Mouse (Mus musculus): Measurements from ENCODE around the gene Vps13d.
A peak's percentile ranks its signal among the peaks of the same experiment; 100 is the strongest.

Gene Vps13d

DNA sequence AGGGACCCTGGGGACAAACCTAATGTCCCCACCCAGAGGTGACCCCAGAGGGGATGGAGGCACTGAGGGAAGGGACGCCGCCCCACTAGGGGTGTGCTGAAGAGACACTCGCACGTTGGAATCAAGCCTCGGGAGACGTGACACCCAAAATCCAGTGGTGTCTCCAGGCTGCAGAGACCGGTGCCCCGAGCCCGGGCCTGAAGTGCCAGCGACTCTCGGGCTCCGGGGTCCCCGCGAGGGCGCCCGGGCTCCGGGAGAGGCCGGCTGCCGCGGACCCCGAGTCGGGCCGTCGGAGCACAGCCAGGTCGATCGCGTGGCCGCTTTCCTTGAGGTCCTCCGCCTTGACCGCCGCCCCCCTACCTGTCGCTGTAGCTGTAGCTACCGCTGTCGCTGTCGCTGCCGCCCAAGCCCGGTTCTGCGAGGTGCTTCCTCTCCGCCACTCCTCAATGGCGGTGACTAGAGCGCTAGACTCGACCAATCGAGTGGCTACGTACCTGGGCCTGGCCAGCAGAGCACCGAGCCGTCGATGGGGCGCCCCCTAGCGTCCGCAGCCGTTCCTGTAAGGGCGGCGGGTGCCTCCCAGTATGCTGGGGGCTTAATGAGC lies at the start of gene Vps13d:
TSS of gene Vps13d (minus strand) at position 447 of the 604 bp plus-strand sequence.
- DNase-seq (ENCODE audit: low spot score in 2 of 2) = peak; percentile 79 to 88

DNA sequence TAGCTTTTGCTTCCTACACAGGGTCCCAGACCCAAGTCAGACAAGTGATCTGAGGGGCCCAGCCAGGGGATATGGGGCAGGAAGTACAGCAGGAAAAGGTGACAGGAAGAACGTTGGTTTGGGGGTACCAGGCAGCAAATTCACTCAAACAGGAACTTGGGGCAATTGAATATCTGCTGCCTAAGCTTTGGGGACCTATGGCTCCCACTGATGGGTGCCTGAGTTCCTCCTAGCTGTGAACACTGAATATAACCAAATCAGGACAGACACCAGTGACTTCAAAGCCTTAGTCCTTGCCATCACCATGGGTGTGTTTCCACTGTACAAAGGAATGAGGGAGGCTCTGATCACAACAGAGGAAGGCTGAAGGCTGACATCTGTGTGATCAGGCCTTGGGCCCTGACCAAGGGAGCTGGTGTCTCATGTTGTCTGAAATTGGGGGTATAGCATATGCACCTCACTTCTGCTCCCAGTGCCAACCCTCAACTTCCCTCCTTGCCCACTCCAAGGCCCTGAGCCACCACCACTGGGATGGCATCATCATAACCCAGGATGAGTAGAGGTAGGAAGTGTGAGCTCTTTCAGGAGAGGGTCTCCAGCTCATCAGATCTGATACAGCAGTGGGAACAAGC lies 48.0 kb upstream of the Vps13d start:
- no peak for DNase-seq (ENCODE audit: low spot score in 2 of 2)

DNA sequence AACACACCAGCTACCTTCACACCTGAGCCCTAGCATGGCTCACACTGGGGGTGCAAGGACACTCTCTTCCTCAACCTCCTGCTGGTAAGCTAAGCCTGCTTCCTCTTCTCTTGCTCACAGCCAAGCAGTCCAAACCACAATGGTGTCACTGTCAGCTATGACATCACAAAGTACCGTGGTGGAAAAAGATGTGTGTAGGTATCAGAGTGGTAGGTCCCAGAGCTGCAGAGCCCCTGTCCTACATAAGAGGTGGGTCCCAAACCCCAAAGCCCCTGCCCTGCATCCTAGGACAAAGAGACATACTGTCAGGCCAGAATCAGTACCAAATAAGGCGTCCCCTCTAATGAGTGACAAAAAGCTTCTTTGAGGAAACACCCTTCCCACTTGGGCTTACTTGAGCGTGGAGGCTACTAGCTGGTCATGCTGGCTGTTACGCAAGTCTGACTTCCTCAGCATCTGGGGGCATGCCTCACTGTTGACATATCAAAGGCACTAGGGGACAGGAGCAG lies 46.0 kb upstream of the Vps13d start:
- peak in 1 of 2 experiments; percentile 31 for DNase-seq (ENCODE audit: low spot score in 2 of 2)

DNA sequence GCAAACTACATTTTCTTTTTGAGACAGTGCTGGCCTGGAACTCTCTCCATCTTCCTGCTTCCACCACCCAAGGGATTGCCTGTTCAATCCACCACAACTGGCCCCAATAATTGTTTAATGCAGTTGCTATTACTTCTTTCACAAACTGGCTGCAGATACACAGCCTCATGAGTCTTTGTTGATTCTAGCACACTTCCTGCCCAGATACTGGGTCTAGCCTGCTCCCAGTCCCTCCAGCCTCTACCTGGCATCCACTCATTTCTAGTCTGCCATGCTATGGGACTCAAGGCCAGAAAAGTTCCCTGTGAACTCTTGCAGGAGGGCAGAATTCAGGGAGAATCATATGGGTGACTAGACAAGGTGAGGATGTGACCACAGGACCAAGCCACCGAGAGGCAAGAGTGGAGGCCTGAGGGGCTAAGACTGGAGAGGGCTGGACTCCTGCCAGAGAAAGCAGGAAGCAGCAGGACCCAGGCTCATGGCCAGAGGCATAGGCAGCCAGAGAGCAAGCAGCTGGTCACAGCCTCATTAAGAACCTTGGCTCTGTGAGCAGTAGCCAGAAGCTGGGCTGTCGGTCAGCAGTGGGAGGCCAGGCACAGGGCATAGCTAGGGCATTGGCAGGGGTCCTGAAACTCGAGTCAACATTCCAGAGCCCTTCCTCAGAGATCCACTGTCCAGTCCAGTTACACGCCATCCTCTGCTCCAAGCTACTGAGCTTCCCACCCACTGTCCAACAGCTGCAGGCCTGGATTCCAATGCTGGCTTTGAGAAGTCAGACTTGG lies 44.4 kb upstream of the Vps13d start:
- peak in 1 of 2 experiments; percentile 65 for DNase-seq (ENCODE audit: low spot score in 2 of 2)

DNA sequence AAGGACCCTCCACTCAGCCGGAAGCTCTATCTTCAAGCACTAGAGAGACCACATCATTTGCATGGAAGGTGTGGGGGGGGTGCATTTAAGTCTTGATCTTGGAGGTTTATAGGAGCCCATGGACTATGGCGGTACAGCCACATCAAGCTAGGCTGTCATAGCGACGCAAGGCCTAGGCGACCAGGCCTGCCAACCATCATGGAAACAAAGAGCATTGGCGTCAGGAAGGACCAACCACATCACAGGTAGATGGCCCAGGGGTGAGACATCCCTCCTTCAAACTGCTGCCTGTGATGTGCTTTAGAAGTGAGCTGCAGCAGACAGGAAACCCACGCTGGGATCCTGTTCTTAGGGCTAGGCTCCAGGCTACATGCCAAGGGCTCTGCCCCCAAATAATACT lies 41.2 kb upstream of the Vps13d start:
- no peak for DNase-seq (ENCODE audit: low spot score in 2 of 2)

DNA sequence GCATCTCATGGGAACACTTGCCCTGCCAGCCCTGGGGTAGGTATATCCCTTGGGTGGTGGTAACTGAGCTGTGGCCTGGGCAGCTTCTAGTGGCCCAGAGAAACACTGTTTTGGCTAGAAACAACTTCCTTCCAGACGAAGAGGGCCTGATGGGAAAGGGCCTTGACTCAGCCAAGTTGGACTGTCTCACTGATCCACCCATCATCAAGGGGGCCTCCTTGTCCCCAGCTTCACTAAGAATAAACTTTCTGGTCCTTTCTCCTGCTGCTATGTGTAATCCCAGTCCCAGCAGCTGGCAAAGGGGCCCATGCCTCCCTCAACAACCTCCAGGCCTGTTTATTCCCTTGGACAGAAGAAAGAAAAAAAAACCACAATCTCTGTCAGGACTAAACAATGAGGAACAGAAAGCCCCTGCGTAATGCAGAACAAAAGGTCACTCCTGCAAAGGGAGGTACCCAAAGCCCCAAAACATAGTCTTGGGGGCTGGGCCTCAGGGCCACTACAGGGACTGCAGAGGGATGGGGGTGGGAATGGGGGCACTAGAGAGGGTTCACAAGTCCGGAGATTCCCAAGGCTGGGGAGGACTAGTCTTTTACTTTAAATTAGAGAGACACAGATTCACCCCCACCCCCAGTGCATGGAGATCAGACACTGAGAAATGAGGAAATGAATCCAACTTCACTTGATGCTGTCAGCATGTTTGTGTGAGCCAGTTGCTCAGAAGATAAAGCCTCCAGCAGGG lies 38.9 kb upstream of the Vps13d start:
- peak in 1 of 2 experiments; percentile 49 for DNase-seq (ENCODE audit: low spot score in 2 of 2)

DNA sequence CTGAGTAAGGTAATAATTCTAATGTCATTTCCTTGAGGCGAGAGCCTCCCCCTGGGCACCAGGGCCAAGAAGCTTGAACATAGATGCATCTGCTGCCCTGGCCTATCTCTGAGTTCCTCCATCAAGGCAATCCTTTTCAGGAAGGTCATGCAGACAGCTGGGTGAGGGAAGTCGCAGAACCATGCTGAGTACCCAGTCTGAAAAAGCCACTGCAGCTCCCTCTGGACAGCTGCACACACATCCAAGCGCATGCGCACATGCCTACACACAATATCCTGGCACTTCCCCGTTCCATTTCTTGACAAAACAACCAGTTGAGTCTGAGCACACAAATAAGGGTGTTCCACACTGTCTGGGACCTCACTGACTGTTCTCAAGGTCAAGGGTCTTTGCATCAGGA lies 36.9 kb upstream of the Vps13d start:
- no peak for DNase-seq (ENCODE audit: low spot score in 2 of 2)

DNA sequence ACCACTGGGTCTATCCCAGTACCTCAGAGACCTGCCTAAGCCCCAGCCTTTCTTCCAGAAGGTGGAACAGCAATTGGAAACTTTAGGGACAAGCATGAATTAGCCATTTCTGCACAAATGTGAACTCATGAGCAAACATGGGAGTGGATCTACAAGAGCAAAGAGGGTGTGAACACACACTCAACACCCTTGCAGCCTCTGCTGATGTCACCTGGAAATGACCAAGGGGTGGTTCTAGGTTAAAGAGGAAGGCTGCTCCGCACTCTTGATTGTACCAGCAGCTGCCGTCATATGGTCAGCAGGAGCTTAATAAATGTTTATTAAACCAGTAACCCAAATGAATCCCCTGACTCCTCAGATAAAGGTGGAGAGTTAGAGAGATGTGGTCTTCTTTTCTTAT lies 35.8 kb upstream of the Vps13d start:
- DNase-seq (ENCODE audit: low spot score in 2 of 2) = no peak

DNA sequence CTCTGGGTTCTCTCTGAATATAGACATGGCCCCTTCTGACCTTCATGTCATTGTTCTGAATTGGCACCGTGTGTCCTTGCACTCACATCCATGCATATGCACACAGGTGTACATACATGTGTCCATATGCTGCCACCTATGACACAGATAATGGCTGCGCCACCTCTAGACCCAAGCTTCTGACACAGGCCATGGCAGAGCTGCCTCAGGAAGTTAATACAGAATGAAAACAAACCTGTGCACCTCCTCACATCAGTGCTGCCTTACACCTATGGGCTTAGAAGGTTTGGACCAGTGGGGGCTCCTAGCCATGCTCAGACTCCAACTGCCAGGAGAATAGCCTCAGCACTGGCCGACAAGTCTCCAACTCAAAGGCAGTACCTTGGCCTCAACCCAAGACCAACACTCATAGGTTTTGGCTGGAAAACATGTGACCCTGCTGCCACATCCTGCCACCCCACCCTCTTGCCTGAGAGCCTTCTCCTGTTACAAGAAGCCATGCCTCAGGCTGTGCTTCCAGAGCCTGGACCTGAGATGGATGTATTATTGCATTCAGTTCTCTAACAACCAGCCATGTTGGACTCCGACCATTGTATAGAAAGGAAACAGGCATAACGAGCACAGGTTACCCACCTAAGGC lies 34.8 kb upstream of the Vps13d start:
- DNase-seq (ENCODE audit: low spot score in 2 of 2) = no peak

DNA sequence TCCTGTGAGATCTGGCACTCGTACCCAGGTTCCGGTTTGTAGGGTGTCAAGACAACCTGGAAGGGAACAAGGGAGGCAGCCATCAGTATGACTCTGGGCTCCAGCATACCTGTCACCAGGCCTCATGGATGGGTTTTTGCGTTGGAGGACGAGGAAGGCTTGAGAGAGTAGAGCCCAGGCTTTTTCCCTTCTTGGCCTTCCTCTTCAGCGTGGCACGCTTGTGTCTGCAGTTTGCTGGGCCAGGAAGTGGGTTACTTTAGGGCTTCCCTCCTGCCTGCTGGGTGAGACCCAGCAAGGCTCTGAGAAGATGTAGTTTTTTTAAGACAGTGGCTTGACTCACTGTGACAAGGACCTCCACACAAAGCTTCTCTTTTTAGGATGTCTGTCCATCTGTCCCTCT lies 34.2 kb upstream of the Vps13d start:
- DNase-seq (ENCODE audit: low spot score in 2 of 2) = no peak

DNA sequence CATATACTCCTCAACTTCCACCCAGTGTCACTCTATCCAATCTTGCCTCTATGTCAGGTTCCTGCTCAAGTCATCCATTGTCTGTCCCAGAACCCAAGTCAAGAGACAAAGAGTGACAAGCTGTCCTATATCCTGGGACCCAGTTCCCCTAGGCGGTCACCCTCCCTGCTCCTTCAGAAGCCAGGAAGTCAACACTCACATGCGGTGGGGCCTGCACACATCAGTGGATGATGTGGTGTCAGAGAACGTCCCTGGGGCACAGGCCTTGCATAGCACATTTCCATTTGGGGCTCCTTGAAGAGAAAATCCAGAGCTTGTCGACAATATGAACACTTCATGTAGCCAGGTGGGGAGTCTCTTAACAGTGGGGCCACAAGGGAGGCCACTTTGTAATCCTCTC lies 29.8 kb upstream of the Vps13d start:
- DNase-seq (ENCODE audit: low spot score in 2 of 2) = no peak

DNA sequence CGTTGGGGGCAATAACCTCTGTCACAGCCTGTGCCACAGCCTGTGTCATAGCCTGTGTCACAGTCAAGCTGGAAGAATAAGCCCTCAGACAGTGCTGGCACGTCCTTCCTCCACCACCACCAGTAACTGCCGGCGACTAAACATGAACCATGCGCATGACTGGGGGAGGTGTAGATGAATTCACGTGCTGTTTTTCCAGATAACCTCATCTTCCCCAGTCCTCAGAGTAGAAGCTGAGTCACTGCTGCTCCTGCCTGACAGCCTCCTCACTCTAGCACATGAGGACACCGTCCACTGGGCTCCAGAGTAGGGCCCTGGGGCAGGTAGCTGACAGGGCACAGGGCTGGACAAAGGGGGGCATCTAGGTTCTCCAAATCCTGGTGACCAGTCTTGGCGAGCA lies 27.3 kb upstream of the Vps13d start:
- DNase-seq (ENCODE audit: low spot score in 2 of 2) = no peak

DNA sequence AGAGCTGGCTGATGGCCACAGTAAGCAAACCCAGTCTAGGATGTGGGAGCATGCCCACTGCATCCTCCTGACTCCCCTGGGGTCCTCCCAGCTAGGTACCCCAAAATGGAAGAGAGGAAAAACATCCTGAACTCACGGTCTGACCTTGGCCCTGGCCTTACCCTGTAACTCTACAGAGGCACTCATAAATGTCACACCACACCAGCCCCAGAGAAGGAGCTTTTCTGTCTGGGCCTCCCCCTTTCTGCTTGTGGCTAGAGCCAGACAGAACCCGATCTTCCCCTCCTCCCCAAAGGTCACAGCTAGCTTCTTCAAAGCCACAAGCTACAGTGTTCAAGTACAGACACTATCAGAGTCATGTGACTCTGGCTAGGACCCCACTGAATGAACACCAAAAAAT lies 26.6 kb upstream of the Vps13d start:
- no peak for DNase-seq (ENCODE audit: low spot score in 2 of 2)

DNA sequence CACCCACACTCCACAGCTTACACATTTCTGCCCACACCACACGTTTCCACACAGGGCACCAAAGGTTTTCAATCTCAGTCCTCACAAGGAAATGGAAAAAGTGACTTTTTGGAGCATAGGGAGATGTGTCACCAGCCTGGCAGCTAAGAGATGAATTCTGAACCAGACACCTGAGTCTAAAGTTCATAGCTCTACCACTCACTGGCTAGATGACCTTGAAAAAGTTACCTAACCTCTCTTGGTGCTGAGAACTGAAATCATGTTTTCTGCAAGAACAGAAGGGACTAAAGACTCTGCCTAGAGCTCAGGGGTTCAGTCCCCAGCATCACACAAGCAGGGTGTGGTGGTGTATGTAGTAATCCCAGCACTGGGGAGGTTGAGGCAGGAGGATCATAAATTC lies 25.2 kb upstream of the Vps13d start:
- no peak for DNase-seq (ENCODE audit: low spot score in 2 of 2)

DNA sequence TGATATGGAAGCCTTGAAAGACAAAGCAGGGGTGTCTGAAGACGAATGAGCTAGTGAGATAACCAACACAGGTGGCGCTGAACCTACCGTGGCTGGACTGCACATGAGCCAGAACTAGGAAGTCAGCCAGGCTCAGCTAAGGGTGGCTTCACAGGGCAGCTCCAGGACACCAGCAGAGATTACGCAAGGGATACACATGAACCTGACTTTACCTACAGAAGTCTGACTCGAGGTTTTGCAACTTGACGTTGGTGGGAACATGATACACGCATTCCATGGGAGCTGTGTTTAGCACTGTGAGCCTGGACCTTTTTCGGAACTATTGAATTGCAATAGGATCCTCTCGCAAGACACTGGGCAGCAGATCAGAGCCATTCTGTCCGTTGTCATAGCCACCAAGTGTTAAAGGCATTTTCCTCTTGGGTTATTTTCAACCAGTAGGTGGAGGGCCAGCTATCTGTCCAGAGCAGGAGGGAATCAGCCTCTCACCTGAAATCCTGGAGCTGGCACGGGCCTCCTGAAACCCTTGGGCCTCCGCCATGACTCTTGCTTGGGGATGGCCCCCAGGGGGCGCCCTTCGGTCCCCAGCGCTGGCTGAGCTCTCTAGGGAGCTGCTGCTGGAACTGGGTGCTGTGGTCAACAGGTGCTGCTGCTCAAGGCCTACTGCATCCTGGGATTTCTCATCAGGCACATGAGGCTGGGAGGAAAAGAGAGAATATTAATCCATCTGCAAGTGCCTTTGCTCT lies 24.6 kb upstream of the Vps13d start:
- DNase-seq (ENCODE audit: low spot score in 2 of 2) = no peak

DNA sequence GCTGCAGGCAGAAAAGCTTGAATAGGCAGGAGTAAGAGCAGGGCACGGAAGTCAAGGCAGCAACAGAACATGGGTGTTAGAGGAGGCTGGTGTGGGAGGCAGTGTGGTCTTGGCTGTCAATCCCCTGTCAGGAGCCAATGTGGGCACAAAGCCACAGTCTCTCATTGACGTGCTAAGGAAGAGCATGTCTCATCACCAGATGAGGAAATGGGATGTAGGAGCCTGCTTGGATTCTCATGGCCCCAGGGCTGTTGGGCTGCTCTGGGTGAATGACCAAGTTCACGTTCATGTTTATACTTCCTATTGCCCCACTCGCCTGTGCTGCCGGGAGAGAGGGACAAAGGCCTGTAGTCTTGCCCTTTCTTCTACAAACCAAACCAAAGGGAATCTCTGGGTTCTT lies 23.0 kb upstream of the Vps13d start:
- no peak for DNase-seq (ENCODE audit: low spot score in 2 of 2)

DNA sequence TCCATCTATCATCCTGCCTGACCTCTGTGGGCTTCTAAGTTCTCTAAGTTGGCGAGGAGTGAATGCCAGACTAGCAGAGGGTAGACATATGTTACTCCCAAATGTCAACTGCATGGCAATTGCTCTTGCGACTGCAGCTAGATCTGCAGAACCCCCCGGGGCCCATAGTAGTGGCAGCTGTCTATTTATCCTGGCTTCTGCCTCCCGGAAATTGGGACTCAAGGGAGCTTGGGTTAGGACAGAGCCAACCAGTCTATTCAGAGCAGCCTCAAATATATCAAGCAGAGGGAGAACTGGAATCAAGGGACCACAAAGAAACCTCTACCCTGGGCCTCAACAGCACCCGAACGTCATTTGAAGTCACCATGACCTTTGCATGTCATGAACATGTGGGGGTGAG lies 22.2 kb upstream of the Vps13d start:
- DNase-seq (ENCODE audit: low spot score in 2 of 2) = no peak

DNA sequence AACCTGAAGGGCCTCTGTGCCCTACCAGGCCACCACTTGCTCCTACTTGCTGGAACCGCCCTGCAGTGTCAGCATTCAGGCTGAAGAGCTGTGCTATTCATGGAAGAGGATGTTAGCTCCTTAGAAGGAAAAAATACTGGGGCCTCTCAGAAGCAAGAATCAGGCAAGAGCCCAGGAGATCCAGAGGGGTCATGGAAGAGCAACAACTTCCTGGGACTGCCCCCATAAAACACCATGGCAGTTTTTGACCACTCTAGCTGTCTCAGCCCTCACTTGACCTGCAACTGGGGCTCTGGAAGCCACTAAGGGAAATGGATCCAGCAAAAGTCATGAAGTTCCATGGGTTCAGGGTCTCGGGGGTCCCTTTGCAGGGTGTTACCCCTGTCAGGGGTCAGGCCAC lies 20.6 kb upstream of the Vps13d start:
- DNase-seq (ENCODE audit: low spot score in 2 of 2) = no peak

DNA sequence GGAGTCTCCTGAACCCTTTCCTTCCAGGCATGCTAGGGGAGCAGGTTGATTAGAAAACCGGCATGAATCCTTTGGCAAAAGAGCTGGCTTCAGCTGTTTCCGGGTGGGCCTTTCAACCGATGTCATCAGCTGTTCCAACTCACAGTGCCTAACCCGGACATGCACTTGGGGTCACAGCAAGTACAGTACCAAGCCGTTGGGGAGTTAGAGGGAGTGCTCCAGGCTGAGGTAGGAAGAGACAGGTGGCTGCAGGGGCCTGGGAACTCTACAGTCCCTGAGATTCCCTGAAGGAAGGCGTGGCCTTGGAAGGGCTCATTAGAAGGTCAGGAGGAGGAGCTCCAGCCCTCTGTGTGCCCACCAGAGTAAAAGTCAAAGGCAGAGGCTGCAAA lies 20.0 kb upstream of the Vps13d start:
- no peak for DNase-seq (ENCODE audit: low spot score in 2 of 2)

DNA sequence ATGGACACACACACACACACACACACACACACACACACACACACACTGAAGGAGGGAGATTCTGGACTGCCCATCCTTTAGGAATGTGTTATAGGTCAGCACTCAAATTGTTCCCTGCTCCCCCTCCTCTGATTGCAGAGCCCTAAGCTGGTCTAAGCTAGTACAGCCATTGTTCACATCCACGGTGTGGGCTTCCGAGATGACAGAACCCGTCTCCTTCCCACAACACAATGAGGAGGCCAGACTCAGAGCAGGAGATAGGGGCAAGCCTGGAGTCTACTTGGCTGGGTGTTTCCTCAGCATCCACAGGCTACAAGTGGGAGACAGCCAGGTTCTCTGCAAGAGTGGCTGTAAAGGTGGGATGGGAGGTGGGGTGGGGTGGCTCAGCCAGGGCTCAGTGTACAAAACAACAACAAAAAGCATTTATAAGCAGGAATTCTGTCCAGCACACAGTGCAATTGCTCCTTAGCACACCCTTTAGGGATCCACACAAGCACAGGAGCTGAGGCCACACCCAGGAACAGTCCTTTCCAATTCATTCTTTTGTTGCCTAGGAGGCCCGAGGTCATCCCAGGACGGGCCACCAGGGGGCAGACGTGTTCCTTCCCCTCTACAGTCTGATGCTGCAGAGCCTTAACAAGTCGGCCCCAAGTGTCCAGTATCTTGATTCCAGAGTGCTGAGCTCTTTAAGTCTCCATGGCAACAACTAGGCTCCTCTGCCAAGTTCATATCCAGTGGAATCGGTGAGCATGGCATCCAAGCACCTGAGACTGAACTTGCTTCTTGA lies 19.4 kb upstream of the Vps13d start:
- peak; percentile 90 to 93 for DNase-seq (ENCODE audit: low spot score in 2 of 2)
